Mouse (Mus musculus): Measurements from ENCODE around the gene Slc35g1. TPM values are rescaled to one million over a fixed set of nuclear protein-coding genes. Genes with fewer than 3 reads are reported as not detected.

Slc35g1 gene
- total and polyA plus RNA-seq, 3 experiments = 11.3 to 58.4 (median 44.4) TPM

DNA sequence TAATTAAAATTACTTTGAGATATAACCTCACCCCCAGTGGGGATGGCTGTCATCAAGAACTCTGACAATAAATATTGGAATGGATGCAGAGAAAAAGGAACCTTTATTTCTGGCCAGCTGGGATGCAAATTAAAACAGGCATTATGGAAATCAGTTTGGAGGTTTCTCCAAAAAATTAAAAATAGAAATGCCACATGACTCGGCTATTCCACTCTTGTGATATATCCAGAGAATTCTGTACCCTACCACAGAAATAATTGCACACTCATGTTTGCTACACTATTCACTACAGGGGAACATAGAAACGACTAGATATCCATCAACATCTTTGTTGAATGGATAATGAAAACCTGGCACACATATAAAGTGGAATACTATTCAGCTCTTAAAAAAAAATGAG lies 33.9 kb upstream of the Slc35g1 start:
- Histone ChIP-seq H3K27me3 (ENCODE audit: insufficient read depth, low read length) (no peaks in the 10 kb centered on the region), H3K4me1 (ENCODE audit: insufficient read depth, low read depth, low read length) (peaks cover 70% of the 10 kb centered on the region), H3K9me3 (replicated peaks) (0 out of 2 replicates have a peak, but pooled peaks cover 2% of the 10 kb centered on the region), H3K36me3 (replicated peaks) (no peaks in the 10 kb centered on the region), H3K4me3 (ENCODE audit: low read depth, low read length) (no peak overlapping the region)
- DNase-seq (ENCODE audit: low spot score) = no peak
- ATAC-seq (ENCODE audit: extremely low read depth, insufficient number of reproducible peaks, low FRiP score, poor library complexity, severe bottlenecking) = no peak
- TF ChIP-seq CTCF (IDR thresholded peaks at IDR 0.05; ENCODE audit: low read depth, low read length) (no peak), POLR2AphosphoS5 (IDR thresholded peaks at IDR 0.05; ENCODE audit: insufficient replicate concordance, low read depth, low read length) (no peak), GATA2 (IDR thresholded peaks at IDR 0.05; ENCODE audit: borderline replicate concordance, low read depth, low read length) (no peak), TAL1 (conservative IDR thresholded peaks at IDR 0.05; ENCODE audit: low read depth, low read length) (no peak), GATA1 (IDR thresholded peaks at IDR 0.05; ENCODE audit: borderline replicate concordance, low read length) (no peak)

DNA sequence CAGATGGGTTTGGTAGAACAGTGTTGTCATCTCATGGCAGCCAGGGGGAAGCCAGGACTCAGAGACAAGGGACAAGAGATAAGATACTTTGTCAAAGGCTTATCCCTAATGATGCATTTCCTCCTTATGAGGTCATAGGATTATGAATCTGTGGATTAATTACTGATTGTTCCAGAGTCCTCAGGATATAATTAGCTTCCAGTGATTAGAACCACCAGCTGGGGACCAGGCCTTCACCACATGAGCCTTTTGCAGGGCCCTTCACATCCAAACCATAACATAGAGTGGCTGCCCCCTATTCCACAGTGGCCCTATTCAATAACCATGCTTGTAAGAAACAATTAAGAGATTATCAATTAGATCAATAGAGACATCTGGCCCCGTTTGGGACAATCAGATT lies 32.4 kb upstream of the Slc35g1 start:
- H3K4me3 ChIP-seq (ENCODE audit: low read depth, low read length) = no peak overlapping the region
- no peaks in the 10 kb centered on the region for H3K27me3 ChIP-seq (ENCODE audit: insufficient read depth, low read length)
- TF ChIP-seq POLR2AphosphoS5 (IDR thresholded peaks at IDR 0.05; ENCODE audit: insufficient replicate concordance, low read depth, low read length) = no peak
- TF ChIP-seq CTCF (IDR thresholded peaks at IDR 0.05; ENCODE audit: low read depth, low read length) = no peak
- no peak for TF ChIP-seq TAL1 (conservative IDR thresholded peaks at IDR 0.05; ENCODE audit: low read depth, low read length)
- TF ChIP-seq GATA2 (IDR thresholded peaks at IDR 0.05; ENCODE audit: borderline replicate concordance, low read depth, low read length) = no peak
- TF ChIP-seq GATA1 (IDR thresholded peaks at IDR 0.05; ENCODE audit: borderline replicate concordance, low read length) = no peak
- H3K4me1 ChIP-seq (ENCODE audit: insufficient read depth, low read depth, low read length) = peaks cover 65% of the 10 kb centered on the region
- DNase-seq (ENCODE audit: low spot score) (no peak), ATAC-seq (ENCODE audit: extremely low read depth, insufficient number of reproducible peaks, low FRiP score, poor library complexity, severe bottlenecking) (no peak)
- H3K36me3 ChIP-seq (replicated peaks) = no peaks in the 10 kb centered on the region
- 0 out of 2 replicates have a peak, but pooled peaks cover 2% of the 10 kb centered on the region for H3K9me3 ChIP-seq (replicated peaks)

DNA sequence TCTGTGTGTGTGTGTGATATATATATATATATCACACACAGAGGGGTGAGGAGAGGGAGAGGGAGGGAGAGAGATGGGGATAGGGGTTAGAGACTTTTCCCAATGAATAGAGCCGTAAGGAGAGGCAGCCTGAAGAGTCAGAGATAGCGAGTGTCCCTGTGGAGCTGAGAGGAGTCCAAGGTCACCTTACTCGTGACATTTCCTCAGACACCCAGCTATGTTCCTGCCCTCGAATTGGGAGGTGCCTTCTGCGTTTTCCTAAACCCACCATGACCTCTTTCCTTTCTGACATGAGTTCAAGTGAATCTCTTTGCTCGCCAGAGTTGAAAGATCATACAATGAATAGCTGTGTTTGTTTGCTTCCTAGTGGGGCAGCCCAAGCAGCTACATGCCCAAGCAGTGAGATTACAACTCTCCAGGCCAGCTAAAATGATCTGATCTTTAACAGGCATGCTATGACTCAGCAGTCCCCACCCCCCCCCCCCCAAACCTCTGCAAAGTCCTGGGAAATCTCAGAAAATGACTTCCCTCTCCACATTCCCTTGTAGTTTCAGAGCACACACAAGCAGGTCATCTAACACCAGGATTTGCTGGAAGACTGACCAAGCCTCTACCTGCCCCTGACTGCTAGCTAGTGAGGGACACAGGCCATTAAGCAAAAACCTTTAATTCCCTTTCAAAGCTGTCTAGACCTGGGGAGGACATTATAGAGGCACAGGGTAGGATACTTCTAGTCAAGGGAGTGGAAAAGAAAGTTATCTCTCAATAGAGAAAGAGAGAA lies 31.7 kb upstream of the Slc35g1 start:
- DNase-seq (ENCODE audit: low spot score) (no peak), ATAC-seq (ENCODE audit: extremely low read depth, insufficient number of reproducible peaks, low FRiP score, poor library complexity, severe bottlenecking) (no peak)
- Histone ChIP-seq H3K27me3 (ENCODE audit: insufficient read depth, low read length) (no peaks in the 10 kb centered on the region), H3K4me1 (ENCODE audit: insufficient read depth, low read depth, low read length) (peaks cover 58% of the 10 kb centered on the region), H3K9me3 (replicated peaks) (0 out of 2 replicates have a peak, but pooled peaks cover 2% of the 10 kb centered on the region), H3K36me3 (replicated peaks) (no peaks in the 10 kb centered on the region), H3K4me3 (ENCODE audit: low read depth, low read length) (no peak overlapping the region; the same call in 1 of the 2 replicates)
- no peak for TF ChIP-seq POLR2AphosphoS5 (IDR thresholded peaks at IDR 0.05; ENCODE audit: insufficient replicate concordance, low read depth, low read length)
- TF ChIP-seq GATA1 (IDR thresholded peaks at IDR 0.05; ENCODE audit: borderline replicate concordance, low read length) = no peak
- TF ChIP-seq TAL1 (conservative IDR thresholded peaks at IDR 0.05; ENCODE audit: low read depth, low read length) = no peak
- TF ChIP-seq GATA2 (IDR thresholded peaks at IDR 0.05; ENCODE audit: borderline replicate concordance, low read depth, low read length) = no peak
- no peak for TF ChIP-seq CTCF (IDR thresholded peaks at IDR 0.05; ENCODE audit: low read depth, low read length)

DNA sequence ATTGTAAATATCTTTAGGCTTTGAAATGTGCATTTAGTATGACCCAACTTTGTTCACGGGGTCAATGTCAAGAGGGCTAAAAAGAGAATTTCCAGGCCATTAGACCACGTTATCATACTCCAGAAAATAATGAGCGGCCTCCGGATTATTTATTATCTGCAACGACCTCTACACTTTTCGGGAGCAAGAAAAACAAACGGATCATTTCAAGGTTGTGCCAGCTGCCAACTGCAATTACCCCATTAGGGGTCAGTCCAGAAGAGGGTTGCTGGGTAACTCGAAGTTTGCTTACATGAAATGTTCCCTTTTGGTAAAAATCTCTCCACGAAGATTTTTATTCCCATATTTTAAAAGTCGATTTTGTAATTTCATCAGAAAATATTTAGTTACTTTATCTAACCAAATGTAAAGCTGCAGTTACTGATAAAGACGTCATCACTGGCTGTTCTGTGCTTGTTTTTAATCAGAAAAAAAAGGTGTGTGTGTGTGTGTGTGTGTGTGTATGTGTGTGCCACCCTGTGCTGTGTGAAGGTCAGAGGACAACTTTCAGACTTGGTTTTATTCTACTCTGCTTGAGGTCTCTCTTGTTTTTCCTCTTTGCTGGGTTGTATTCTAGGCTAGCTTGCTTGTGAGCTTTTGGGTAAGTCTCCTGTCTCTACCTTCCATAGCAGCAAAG lies 30.7 kb upstream of the Slc35g1 start:
- Histone ChIP-seq H3K4me3 (ENCODE audit: low read depth, low read length) (no peak overlapping the region; the same call in 1 of the 2 replicates), H3K9me3 (replicated peaks) (0 out of 2 replicates have a peak, but pooled peaks cover 2% of the 10 kb centered on the region), H3K4me1 (ENCODE audit: insufficient read depth, low read depth, low read length) (peaks cover 53% of the 10 kb centered on the region), H3K27me3 (ENCODE audit: insufficient read depth, low read length) (no peaks in the 10 kb centered on the region), H3K36me3 (replicated peaks) (no peaks in the 10 kb centered on the region)
- DNase-seq (ENCODE audit: low spot score) (no peak), ATAC-seq (ENCODE audit: extremely low read depth, insufficient number of reproducible peaks, low FRiP score, poor library complexity, severe bottlenecking) (no peak)
- TF ChIP-seq TAL1 (conservative IDR thresholded peaks at IDR 0.05; ENCODE audit: low read depth, low read length) = peak; percentile 48
- TF ChIP-seq POLR2AphosphoS5 (IDR thresholded peaks at IDR 0.05; ENCODE audit: insufficient replicate concordance, low read depth, low read length) = no peak

DNA sequence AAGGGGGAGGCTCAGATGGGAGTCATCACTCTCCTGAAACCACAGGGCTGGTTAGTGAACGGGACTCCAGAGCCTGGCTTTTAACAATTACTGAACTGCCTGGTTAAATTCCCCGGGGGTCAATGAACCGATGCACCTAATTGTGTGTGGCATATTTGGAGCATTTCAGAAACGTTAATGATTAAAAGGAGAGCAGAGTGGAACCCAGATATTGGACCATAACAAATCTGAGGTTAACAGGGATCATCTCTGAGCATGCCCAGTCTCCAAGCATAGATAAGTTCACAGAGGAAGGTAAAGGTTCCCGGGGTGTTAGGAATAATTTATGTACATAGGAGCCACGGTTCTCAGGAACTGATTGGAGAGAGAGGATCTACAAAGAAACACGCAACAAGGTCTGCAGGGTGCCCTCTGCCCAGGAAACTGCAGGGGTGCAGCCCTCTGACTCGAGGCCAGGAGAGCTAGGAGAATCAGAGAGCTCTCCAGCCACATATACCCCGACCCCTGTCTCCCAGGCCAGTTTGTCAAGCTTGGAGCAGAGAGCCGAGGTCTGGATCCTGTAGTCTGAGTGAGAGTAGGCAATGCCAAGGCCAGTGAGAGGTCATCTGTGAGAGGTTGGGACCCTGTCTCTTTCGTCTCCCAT lies 23.2 kb upstream of the Slc35g1 start:
- DNase-seq (ENCODE audit: low spot score) = no peak
- Histone ChIP-seq H3K4me1 (ENCODE audit: insufficient read depth, low read depth, low read length) (peaks cover 15% of the 10 kb centered on the region; the same call in 1 of the 2 replicates), H3K36me3 (replicated peaks) (no peaks in the 10 kb centered on the region), H3K9me3 (replicated peaks) (no peaks in the 10 kb centered on the region), H3K4me3 (ENCODE audit: low read depth, low read length) (no peak overlapping the region), H3K27me3 (ENCODE audit: insufficient read depth, low read length) (peaks cover 5% of the 10 kb centered on the region)
- ATAC-seq (ENCODE audit: extremely low read depth, insufficient number of reproducible peaks, low FRiP score, poor library complexity, severe bottlenecking) = no peak
- no peak for TF ChIP-seq CTCF (IDR thresholded peaks at IDR 0.05; ENCODE audit: low read depth, low read length)
- TF ChIP-seq GATA2 (IDR thresholded peaks at IDR 0.05; ENCODE audit: borderline replicate concordance, low read depth, low read length) = no peak
- TF ChIP-seq POLR2AphosphoS5 (IDR thresholded peaks at IDR 0.05; ENCODE audit: insufficient replicate concordance, low read depth, low read length) = no peak
- TF ChIP-seq GATA1 (IDR thresholded peaks at IDR 0.05; ENCODE audit: borderline replicate concordance, low read length) = no peak
- no peak for TF ChIP-seq TAL1 (conservative IDR thresholded peaks at IDR 0.05; ENCODE audit: low read depth, low read length)

DNA sequence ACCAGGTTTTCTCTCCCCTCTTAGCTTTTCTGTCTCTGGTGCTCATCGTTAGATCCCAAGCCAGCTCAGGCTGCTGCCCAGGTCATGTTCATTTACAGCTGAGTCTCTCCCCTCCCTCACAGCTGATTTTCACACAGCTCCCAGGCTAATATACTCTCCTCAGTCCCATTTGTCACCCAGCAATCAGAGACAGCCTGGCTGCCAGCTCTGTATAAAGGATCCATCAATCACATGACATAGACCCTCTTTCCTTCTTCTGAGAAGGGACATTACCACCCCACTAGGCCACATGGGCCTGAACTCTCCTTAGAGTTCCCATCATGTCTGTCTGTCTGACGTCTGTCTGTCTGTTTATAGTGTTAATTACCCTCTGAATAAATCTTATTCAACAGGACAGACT lies 22.4 kb upstream of the Slc35g1 start:
- H3K4me3 ChIP-seq (ENCODE audit: low read depth, low read length) = no peak overlapping the region
- TF ChIP-seq CTCF (IDR thresholded peaks at IDR 0.05; ENCODE audit: low read depth, low read length) (no peak), GATA1 (IDR thresholded peaks at IDR 0.05; ENCODE audit: borderline replicate concordance, low read length) (no peak), POLR2AphosphoS5 (IDR thresholded peaks at IDR 0.05; ENCODE audit: insufficient replicate concordance, low read depth, low read length) (no peak), GATA2 (IDR thresholded peaks at IDR 0.05; ENCODE audit: borderline replicate concordance, low read depth, low read length) (no peak), TAL1 (conservative IDR thresholded peaks at IDR 0.05; ENCODE audit: low read depth, low read length) (no peak)
- peaks cover 10% of the 10 kb centered on the region; the same call in 1 of the 2 replicates for H3K4me1 ChIP-seq (ENCODE audit: insufficient read depth, low read depth, low read length)
- H3K36me3 ChIP-seq (replicated peaks) = no peaks in the 10 kb centered on the region
- H3K27me3 ChIP-seq (ENCODE audit: insufficient read depth, low read length) = peaks cover 5% of the 10 kb centered on the region
- DNase-seq (ENCODE audit: low spot score) (no peak), ATAC-seq (ENCODE audit: extremely low read depth, insufficient number of reproducible peaks, low FRiP score, poor library complexity, severe bottlenecking) (no peak)
- no peaks in the 10 kb centered on the region for H3K9me3 ChIP-seq (replicated peaks)
